Mouse (Mus musculus) T-cell, adult 2 months (primary cell): Measurements from ENCODE around the gene Trim41.
"Not testable (repeated sequence)": the region's sequence is repeated elsewhere in the genome, so short reads cannot be mapped to it uniquely, and the experiment has no call there.

Experiments used
- DNase-seq: peaks from one replicate; pipeline ENCODE4 v3.0.0; 2022; ENCODE audit warnings: low spot score

Trim41 gene

GRCm38 (mm10) chr11:48837310-48838180, 20.4 kb upstream of the Trim41 start:
- peak; percentile 66 for DNase-seq

- no peak for DNase-seq
These were observed 19.8 kb upstream of the Trim41 start for GRCm38 (mm10) chr11:48836990-48837309.

GRCm38 (mm10) chr11:48835923-48836322, 18.8 kb upstream of the Trim41 start:
- no peak for DNase-seq

- peak; percentile 89 for DNase-seq
These were observed 16.8 kb upstream of the Trim41 start for GRCm38 (mm10) chr11:48833731-48834639.

GRCm38 (mm10) chr11:48833078-48833730, 16.1 kb upstream of the Trim41 start:
- DNase-seq, result no peak

GRCm38 (mm10) chr11:48831273-48831672, 14.1 kb upstream of the Trim41 start:
- DNase-seq, result no peak

GRCm38 (mm10) chr11:48830279-48830678, 13.1 kb upstream of the Trim41 start:
- no peak for DNase-seq

GRCm38 (mm10) chr11:48827926-48828325, 10.8 kb upstream of the Trim41 start:
- no peak for DNase-seq

GRCm38 (mm10) chr11:48826752-48827096, 9.6 kb upstream of the Trim41 start:
- DNase-seq, result no peak

GRCm38 (mm10) chr11:48825979-48826751, 9.0 kb upstream of the Trim41 start, which contains the start of the genes Trim7 and Gm12184:
Gene Trim7 (plus strand): TSS chr11:48826140.
Gene Gm12184 (minus strand): TSS chr11:48826655.
- DNase-seq, result not testable (repeated sequence)

GRCm38 (mm10) chr11:48824311-48824830, 7.2 kb upstream of the Trim41 start:
- DNase-seq, result no peak

GRCm38 (mm10) chr11:48823536-48823972, 6.4 kb upstream of the Trim41 start:
- peak; percentile 80 for DNase-seq

- no peak for DNase-seq
These were observed 5.8 kb upstream of the Trim41 start for GRCm38 (mm10) chr11:48822768-48823512.

- DNase-seq, result not testable (repeated sequence)
These were observed 4.1 kb upstream of the Trim41 start for GRCm38 (mm10) chr11:48821299-48821698.

GRCm38 (mm10) chr11:48820308-48820674, 3.1 kb upstream of the Trim41 start:
- no peak for DNase-seq

GRCm38 (mm10) chr11:48819614-48820307, 2.6 kb upstream of the Trim41 start:
- DNase-seq, result no peak

GRCm38 (mm10) chr11:48818346-48818745, 1.2 kb upstream of the Trim41 start:
- peak; percentile 85 for DNase-seq

GRCm38 (mm10) chr11:48817794-48818193, 641 bp upstream of the Trim41 start:
- no peak for DNase-seq

GRCm38 (mm10) chr11:48816281-48816781, 822 bp downstream of the Trim41 start:
- no peak for DNase-seq

- no peak for DNase-seq
These were observed 1.3 kb downstream of the Trim41 start for GRCm38 (mm10) chr11:48815851-48816250.
